Mouse (Mus musculus): ENCODE results near the gene Scfd2. TPM values are rescaled to one million over a fixed set of nuclear protein-coding genes. Genes with fewer than 3 reads are reported as not detected.
A peak's percentile ranks its signal among the peaks of the same experiment; 100 is the strongest.

The Scfd2 gene
- polyA plus RNA-seq, 1 experiment from 2014 or later, result 18.1 TPM

DNA sequence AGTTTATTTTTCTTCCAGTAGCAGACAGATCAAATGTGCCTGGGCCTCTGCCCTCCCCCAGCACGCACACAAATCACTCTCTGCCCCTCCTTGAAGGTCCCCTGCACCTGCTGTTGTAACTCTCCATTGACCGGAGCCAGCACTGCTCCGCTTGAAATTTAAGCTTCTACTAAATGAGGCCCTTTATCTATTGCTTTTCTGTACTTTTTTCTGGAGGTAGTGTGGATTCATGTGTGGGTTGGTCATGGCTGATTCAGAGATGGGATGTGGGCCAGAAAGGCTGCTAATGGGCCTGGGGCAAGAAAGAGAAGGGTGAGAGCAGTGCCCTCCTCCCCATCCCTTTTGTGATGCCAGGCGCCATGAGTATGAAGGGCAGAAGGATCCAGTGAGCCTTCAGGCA lies 285.1 kb downstream of the Scfd2 start:
- no peak overlapping the region for H3K4me2 ChIP-seq (ENCODE audit: low read length)
- ATAC-seq, result no peak
- 47% methylated on average over 4 of the region's 4 CpGs for WGBS

DNA sequence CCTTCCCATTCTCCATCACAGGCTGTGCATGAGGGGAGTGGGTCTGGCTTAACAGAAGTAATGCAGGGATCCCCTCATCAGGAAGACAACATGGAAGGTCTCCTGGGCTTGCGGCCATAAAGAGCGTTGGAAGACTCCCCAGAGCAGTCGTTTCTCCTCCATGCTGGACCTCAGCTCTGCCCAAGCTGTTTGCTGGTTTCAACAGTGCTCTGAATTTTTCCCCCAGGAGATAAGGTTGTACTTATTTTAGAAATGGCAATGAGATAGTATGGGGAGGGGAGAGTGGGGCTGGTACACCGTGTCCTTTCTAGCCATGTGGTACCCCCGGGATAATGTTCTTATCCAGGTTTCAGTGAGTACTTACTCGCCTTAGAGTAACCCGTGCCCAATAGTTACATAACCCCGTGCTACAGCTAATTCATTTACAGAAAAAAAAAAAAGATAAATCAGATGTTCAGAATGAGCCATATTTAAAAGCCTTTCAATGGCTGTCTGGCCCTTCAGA lies 285.9 kb downstream of the Scfd2 start:
- H3K27me3 ChIP-seq (ENCODE audit: control insufficient read depth, insufficient read depth, low read depth, low read length), result no peaks in the 10 kb centered on the region
- H3K27ac ChIP-seq (ENCODE audit: low read length), result no peak overlapping the region
- no peaks in the 10 kb centered on the region for H3K9me3 ChIP-seq (replicated peaks; ENCODE audit: control insufficient read depth, low read length, poor library complexity, severe bottlenecking)
- no peaks in the 10 kb centered on the region for H3K36me3 ChIP-seq (ENCODE audit: control insufficient read depth, insufficient read depth, low read length)
- H3K4me1 ChIP-seq (ENCODE audit: control insufficient read depth, insufficient read depth, low read length), result no peaks in the 10 kb centered on the region
- ATAC-seq, result no peak
- H3K4me3 ChIP-seq (ENCODE audit: low read depth, low read length), result no peak overlapping the region
- no peak overlapping the region for H3K4me2 ChIP-seq (ENCODE audit: low read length)
- no peak overlapping the region for H3K9ac ChIP-seq (ENCODE audit: low read depth, low read length)
- 87% methylated on average over 8 of the region's 8 CpGs for WGBS

More for the DNA sequence above, 285.1 kb downstream of the Scfd2 start:
- Histone ChIP-seq H3K27ac (ENCODE audit: low read length) (no peak overlapping the region), H3K9me3 (replicated peaks; ENCODE audit: control insufficient read depth, low read length, poor library complexity, severe bottlenecking) (no peaks in the 10 kb centered on the region), H3K4me1 (ENCODE audit: control insufficient read depth, insufficient read depth, low read length) (no peaks in the 10 kb centered on the region), H3K36me3 (ENCODE audit: control insufficient read depth, insufficient read depth, low read length) (no peaks in the 10 kb centered on the region), H3K27me3 (ENCODE audit: control insufficient read depth, insufficient read depth, low read depth, low read length) (no peaks in the 10 kb centered on the region), H3K9ac (ENCODE audit: low read depth, low read length) (no peak overlapping the region), H3K4me3 (ENCODE audit: low read depth, low read length) (no peak overlapping the region)

DNA sequence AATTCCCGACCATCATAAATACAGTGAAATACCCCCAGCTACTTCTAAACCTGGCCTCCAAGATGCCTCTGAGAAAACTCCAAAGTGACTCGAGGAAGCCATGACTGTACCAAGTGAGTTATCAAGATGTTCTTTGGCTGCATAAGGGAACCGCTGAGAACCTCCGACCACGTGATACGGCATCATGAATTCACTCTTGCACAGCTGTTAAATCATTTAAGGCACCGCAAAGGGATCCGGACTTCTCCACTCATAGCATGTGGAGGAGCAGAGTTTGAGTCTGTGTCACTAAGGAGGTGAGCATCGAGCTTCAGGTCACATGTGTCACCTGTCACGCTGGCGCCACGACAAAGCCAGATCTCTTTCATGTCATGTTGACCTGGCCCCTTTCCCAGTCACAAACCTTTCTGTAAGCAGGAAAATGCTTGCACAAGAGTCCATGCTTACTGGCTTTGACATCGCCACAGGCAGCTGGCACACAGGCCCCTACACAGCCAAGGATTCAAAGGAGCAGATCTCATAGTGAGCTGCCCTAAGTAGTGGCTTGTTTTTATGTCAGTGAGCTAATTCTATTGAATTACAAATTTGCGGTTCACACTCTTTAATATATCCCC lies 287.0 kb downstream of the Scfd2 start:
- H3K27me3 ChIP-seq (ENCODE audit: control insufficient read depth, insufficient read depth, low read depth, low read length), result no peaks in the 10 kb centered on the region
- H3K27ac ChIP-seq (ENCODE audit: low read length), result no peak overlapping the region
- H3K9ac ChIP-seq (ENCODE audit: low read depth, low read length), result no peak overlapping the region
- ATAC-seq, result no peak
- H3K4me3 ChIP-seq (ENCODE audit: low read depth, low read length), result no peak overlapping the region
- no peak overlapping the region for H3K4me2 ChIP-seq (ENCODE audit: low read length)
- no peaks in the 10 kb centered on the region for H3K9me3 ChIP-seq (replicated peaks; ENCODE audit: control insufficient read depth, low read length, poor library complexity, severe bottlenecking)
- WGBS, result 91% methylated on average over 14 of the region's 14 CpGs
- no peaks in the 10 kb centered on the region for H3K4me1 ChIP-seq (ENCODE audit: control insufficient read depth, insufficient read depth, low read length)
- H3K36me3 ChIP-seq (ENCODE audit: control insufficient read depth, insufficient read depth, low read length), result no peaks in the 10 kb centered on the region

DNA sequence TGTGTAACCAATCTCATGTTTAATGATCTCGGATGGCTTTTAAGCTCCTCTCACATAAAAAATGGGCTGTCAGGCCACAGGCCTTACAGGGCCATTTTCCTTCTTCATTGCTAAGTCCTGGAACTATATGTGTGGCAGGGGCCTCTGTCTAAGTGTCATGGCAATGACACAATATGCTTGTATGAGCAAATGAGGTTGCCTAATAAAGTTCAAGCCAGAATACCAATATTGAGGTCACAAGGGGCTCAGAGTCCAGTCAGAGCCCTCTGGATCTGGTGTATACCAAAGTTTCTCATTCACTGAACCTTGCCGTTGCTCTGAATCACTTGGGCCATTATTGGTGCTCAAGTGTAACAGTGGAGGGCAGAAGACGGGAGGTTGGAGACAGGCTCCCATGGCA lies 288.9 kb downstream of the Scfd2 start:
- H3K9me3 ChIP-seq (replicated peaks; ENCODE audit: control insufficient read depth, low read length, poor library complexity, severe bottlenecking), result no peaks in the 10 kb centered on the region
- no peaks in the 10 kb centered on the region for H3K36me3 ChIP-seq (ENCODE audit: control insufficient read depth, insufficient read depth, low read length)
- no peaks in the 10 kb centered on the region for H3K27me3 ChIP-seq (ENCODE audit: control insufficient read depth, insufficient read depth, low read depth, low read length)
- no peak overlapping the region for H3K9ac ChIP-seq (ENCODE audit: low read depth, low read length)
- H3K4me1 ChIP-seq (ENCODE audit: control insufficient read depth, insufficient read depth, low read length), result no peaks in the 10 kb centered on the region
- no peak for ATAC-seq
- no peak overlapping the region for H3K4me3 ChIP-seq (ENCODE audit: low read depth, low read length)
- 73% methylated on average over 3 of the region's 3 CpGs for WGBS
- H3K27ac ChIP-seq (ENCODE audit: low read length), result no peak overlapping the region
- H3K4me2 ChIP-seq (ENCODE audit: low read length), result no peak overlapping the region

DNA sequence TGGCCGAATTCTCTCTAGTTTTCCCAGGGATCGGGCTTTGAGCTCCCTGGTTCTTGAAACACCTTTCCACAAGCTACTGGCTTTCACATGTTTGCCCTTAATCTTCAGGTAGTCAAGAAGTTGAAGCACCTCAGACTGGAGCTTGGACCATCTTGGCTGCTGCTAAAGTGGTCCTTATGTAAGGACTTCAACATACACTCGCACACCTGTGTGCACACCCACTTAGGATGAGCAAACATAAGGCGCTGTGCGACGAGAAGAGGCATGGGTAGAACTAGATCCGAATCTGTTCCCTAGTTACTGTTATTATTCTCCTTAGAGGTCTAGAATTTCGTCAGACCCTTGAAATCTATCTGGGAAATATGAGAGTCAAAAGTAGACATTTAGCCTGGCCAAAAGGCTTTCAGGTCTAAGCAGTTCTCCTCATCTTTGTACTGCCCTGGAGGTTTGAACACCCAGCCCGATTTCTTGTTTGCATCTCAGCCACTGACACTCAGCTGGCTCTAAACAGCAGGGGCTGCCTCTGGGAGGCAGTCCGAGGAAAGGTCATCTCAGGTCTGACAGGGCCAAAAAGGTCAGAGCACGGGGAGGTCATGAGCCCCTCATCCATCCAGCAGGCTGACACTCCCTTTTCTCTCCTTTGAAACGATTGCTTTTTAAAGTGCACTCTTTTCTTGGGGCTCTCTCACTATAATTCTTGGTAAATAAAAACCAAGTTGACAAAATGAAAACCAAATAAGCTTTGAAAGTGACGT lies 290.5 kb downstream of the Scfd2 start:
- Histone ChIP-seq H3K9ac (ENCODE audit: low read depth, low read length) (no peak overlapping the region), H3K9me3 (replicated peaks; ENCODE audit: control insufficient read depth, low read length, poor library complexity, severe bottlenecking) (no peaks in the 10 kb centered on the region), H3K4me3 (ENCODE audit: low read depth, low read length) (no peak overlapping the region), H3K27me3 (ENCODE audit: control insufficient read depth, insufficient read depth, low read depth, low read length) (no peaks in the 10 kb centered on the region), H3K4me2 (ENCODE audit: low read length) (no peak overlapping the region), H3K36me3 (ENCODE audit: control insufficient read depth, insufficient read depth, low read length) (no peaks in the 10 kb centered on the region), H3K4me1 (ENCODE audit: control insufficient read depth, insufficient read depth, low read length) (no peaks in the 10 kb centered on the region), H3K27ac (ENCODE audit: low read length) (no peak overlapping the region)
- ATAC-seq, result no peak
- 61% methylated on average over 13 of the region's 13 CpGs for WGBS

DNA sequence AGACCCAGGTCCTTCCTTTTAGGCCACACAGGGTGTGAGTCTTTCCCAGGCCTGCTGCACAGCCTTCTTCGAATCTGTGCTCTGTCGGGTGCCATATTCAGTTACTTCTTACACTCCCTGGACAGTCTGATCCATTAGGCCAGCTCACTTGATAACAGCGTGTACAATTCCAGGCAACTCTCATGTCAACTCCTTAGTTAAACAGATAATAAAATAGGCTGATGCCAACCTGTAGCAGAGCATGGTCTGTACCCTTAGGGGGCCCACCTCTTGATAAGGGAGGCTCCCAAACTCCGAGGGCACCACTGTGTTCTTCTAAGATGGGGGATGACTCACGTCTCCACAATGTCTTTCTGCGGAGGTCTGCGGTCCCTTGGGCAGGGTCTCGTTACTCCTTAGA lies 291.3 kb downstream of the Scfd2 start:
- no peaks in the 10 kb centered on the region for H3K4me1 ChIP-seq (ENCODE audit: control insufficient read depth, insufficient read depth, low read length)
- H3K9me3 ChIP-seq (replicated peaks; ENCODE audit: control insufficient read depth, low read length, poor library complexity, severe bottlenecking), result no peaks in the 10 kb centered on the region
- H3K27ac ChIP-seq (ENCODE audit: low read length), result no peak overlapping the region
- 88% methylated on average over 8 of the region's 8 CpGs for WGBS
- no peaks in the 10 kb centered on the region for H3K36me3 ChIP-seq (ENCODE audit: control insufficient read depth, insufficient read depth, low read length)
- ATAC-seq, result no peak
- no peak overlapping the region for H3K4me3 ChIP-seq (ENCODE audit: low read depth, low read length)
- H3K9ac ChIP-seq (ENCODE audit: low read depth, low read length), result no peak overlapping the region
- H3K27me3 ChIP-seq (ENCODE audit: control insufficient read depth, insufficient read depth, low read depth, low read length), result no peaks in the 10 kb centered on the region
- no peak overlapping the region for H3K4me2 ChIP-seq (ENCODE audit: low read length)

DNA sequence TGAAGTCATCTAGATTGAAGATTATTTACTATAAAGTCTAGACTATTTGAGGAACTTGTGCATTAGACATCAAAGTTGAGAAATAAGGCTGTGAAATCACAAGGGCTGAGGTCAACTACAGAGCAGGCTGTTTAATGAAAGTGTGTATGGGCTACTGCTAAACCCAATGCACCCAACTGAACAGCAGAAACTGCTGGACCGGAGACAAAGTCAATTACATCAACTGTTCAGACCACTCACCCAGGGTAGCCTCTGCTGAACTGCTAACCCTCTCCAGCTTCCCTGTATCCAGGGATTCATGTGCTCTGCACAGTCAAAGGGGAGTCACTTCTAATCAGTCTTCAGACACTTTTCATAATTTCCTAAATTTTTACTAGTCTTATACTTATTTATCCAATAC lies 292.2 kb downstream of the Scfd2 start:
- H3K4me2 ChIP-seq (ENCODE audit: low read length), result no peak overlapping the region

DNA sequence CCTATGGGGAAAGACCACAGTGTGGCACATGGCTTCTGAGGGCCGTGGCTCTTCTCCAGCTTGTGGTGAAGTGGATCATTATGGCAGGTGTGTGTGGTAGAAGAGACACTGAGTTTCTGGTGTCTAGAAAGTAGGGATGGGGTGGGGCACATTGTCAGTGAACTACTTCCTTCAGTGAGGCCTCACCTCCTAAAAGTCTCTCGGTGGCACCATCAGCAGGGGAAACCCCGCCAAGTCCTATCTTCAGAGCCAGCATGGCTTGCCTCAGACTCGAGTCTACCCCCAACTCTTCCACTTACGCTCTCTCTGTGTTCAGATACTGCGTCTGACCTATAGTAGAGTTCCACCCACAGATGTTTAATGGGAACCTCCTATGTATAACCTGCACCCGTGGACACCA lies 297.8 kb downstream of the Scfd2 start:
- H3K27me3 ChIP-seq (ENCODE audit: control insufficient read depth, insufficient read depth, low read depth, low read length), result no peaks in the 10 kb centered on the region
- no peak overlapping the region for H3K4me3 ChIP-seq (ENCODE audit: low read depth, low read length)
- no peaks in the 10 kb centered on the region for H3K36me3 ChIP-seq (ENCODE audit: control insufficient read depth, insufficient read depth, low read length)
- H3K9me3 ChIP-seq (replicated peaks; ENCODE audit: control insufficient read depth, low read length, poor library complexity, severe bottlenecking), result no peaks in the 10 kb centered on the region
- H3K27ac ChIP-seq (ENCODE audit: low read length), result no peak overlapping the region
- 97% methylated on average over 7 of the region's 7 CpGs for WGBS
- peaks cover 4% of the 10 kb centered on the region for H3K4me1 ChIP-seq (ENCODE audit: control insufficient read depth, insufficient read depth, low read length)
- no peak overlapping the region for H3K4me2 ChIP-seq (ENCODE audit: low read length)
- no peak for ATAC-seq
- H3K9ac ChIP-seq (ENCODE audit: low read depth, low read length), result no peak overlapping the region

More for the DNA sequence above, 292.2 kb downstream of the Scfd2 start:
- no peaks in the 10 kb centered on the region for H3K4me1 ChIP-seq (ENCODE audit: control insufficient read depth, insufficient read depth, low read length)
- no peak overlapping the region for H3K27ac ChIP-seq (ENCODE audit: low read length)
- H3K36me3 ChIP-seq (ENCODE audit: control insufficient read depth, insufficient read depth, low read length), result no peaks in the 10 kb centered on the region
- no peak overlapping the region for H3K9ac ChIP-seq (ENCODE audit: low read depth, low read length)
- H3K4me3 ChIP-seq (ENCODE audit: low read depth, low read length), result no peak overlapping the region
- ATAC-seq, result no peak
- H3K9me3 ChIP-seq (replicated peaks; ENCODE audit: control insufficient read depth, low read length, poor library complexity, severe bottlenecking), result no peaks in the 10 kb centered on the region
- H3K27me3 ChIP-seq (ENCODE audit: control insufficient read depth, insufficient read depth, low read depth, low read length), result no peaks in the 10 kb centered on the region
- WGBS, result 79% methylated on average over 1 of the region's 1 CpGs

DNA sequence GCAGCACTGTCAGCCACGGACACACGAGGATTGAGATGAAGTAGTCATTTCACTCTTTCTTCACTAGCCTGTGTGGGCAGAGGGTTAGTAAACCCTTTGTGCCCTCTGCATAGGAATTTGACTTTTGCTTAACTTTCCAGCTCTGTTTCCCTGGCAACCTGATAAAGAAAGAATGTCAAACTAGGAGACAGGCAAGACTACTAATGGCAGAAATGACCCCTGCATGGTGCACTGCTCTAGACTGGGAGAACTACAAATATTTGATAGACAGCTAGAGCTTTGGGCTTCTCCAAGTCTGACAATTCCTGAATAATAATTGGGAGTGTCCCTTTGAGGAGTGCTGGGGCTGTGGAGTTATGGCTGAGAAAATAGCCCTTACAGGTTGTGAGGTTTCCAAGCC lies 301.0 kb downstream of the Scfd2 start:
- ATAC-seq, result peak; percentile 50; the same call in 1 of the 2 replicates
- WGBS, result 19% methylated on average over 2 of the region's 2 CpGs

More for the DNA sequence above, 301.0 kb downstream of the Scfd2 start:
- no peak overlapping the region for H3K4me3 ChIP-seq (ENCODE audit: low read depth, low read length)
- no peak overlapping the region for H3K4me2 ChIP-seq (ENCODE audit: low read length)
- H3K9ac ChIP-seq (ENCODE audit: low read depth, low read length), result no peak overlapping the region
- no peaks in the 10 kb centered on the region for H3K27me3 ChIP-seq (ENCODE audit: control insufficient read depth, insufficient read depth, low read depth, low read length)
- H3K36me3 ChIP-seq (ENCODE audit: control insufficient read depth, insufficient read depth, low read length), result no peaks in the 10 kb centered on the region
- H3K9me3 ChIP-seq (replicated peaks; ENCODE audit: control insufficient read depth, low read length, poor library complexity, severe bottlenecking), result no peaks in the 10 kb centered on the region
- H3K4me1 ChIP-seq (ENCODE audit: control insufficient read depth, insufficient read depth, low read length), result peaks cover 4% of the 10 kb centered on the region
- no peak overlapping the region for H3K27ac ChIP-seq (ENCODE audit: low read length)
